Mouse (Mus musculus) frontal cortex, adult 2 months (tissue): Measurements from ENCODE around the gene Myo10. TPM values are rescaled to one million over a fixed set of nuclear protein-coding genes. Genes with fewer than 3 reads are reported as not detected.

Source experiments
- DNase-seq, 2 experiments: peaks; one replicate each; pipeline ENCODE4 v3.0.0; 2022; ENCODE audit warnings: low spot score in 1 of 2; ENCODE audit errors: extremely low spot score in 1 of 2
- polyA plus RNA-seq: library from polyadenylated mRNA; depleted of rRNA; stranded (reverse); fragments of >200 nt; gene quantifications from 2 replicates; pipeline ENCODE4 v1.2.3, GENCODE M21; 2012

The Myo10 gene
- polyA plus RNA-seq, 1 experiment: 57.3 TPM

- DNase-seq: no peak
Observed at GRCm38 (mm10) chr15:25688424-25689283, 66.3 kb downstream of the Myo10 start.

GRCm38 (mm10) chr15:25689477-25689876, 67.2 kb downstream of the Myo10 start:
- no peak for DNase-seq

GRCm38 (mm10) chr15:25690066-25690745, 67.9 kb downstream of the Myo10 start:
- DNase-seq: no peak

GRCm38 (mm10) chr15:25690746-25691105, 68.4 kb downstream of the Myo10 start:
- no peak for DNase-seq

GRCm38 (mm10) chr15:25692254-25692950, 70.1 kb downstream of the Myo10 start:
- no peak for DNase-seq

GRCm38 (mm10) chr15:25693708-25694107, 71.4 kb downstream of the Myo10 start:
- no peak for DNase-seq

GRCm38 (mm10) chr15:25694749-25695148, 72.4 kb downstream of the Myo10 start:
- DNase-seq: no peak

GRCm38 (mm10) chr15:25695253-25695652, 72.9 kb downstream of the Myo10 start:
- no peak for DNase-seq

GRCm38 (mm10) chr15:25695883-25696282, 73.6 kb downstream of the Myo10 start:
- no peak for DNase-seq

- DNase-seq: no peak
Observed at GRCm38 (mm10) chr15:25696660-25697059, 74.3 kb downstream of the Myo10 start.

GRCm38 (mm10) chr15:25699032-25699557, 76.8 kb downstream of the Myo10 start:
- no peak for DNase-seq

GRCm38 (mm10) chr15:25702602-25703001, 80.3 kb downstream of the Myo10 start:
- DNase-seq: no peak

- no peak for DNase-seq
Observed at GRCm38 (mm10) chr15:25704809-25705585, 82.7 kb downstream of the Myo10 start.

- no peak for DNase-seq
Observed at GRCm38 (mm10) chr15:25706874-25707554, 84.7 kb downstream of the Myo10 start.

GRCm38 (mm10) chr15:25707891-25708290, 85.6 kb downstream of the Myo10 start:
- DNase-seq: no peak

GRCm38 (mm10) chr15:25710876-25711275, 88.6 kb downstream of the Myo10 start:
- DNase-seq: no peak

GRCm38 (mm10) chr15:25712877-25713276, 90.6 kb downstream of the Myo10 start:
- no peak for DNase-seq

- DNase-seq: peak in 1 of 2 experiments; percentile 52
Observed at GRCm38 (mm10) chr15:25713587-25714361, 91.4 kb downstream of the Myo10 start.
